Mouse (Mus musculus): ENCODE data around the gene Mkln1. TPM values are rescaled to one million over a fixed set of nuclear protein-coding genes. Genes with fewer than 3 reads are reported as not detected.

The Mkln1 gene
- total RNA-seq (2015) (131 and 135 TPM in 2 replicates), total RNA-seq (2017) (142 and 172 TPM in 2 replicates)

GRCm38 (mm10) chr6:31398431-31399205 lies at the start of gene Mkln1:
Mkln1 (plus strand) TSS chr6:31398735.
- peak; percentile 86 for ATAC-seq (replicated peaks; ENCODE audit: poor library complexity)

GRCm38 (mm10) chr6:31356444-31357191 lies 41.9 kb upstream of the Mkln1 start:
- no peak for ATAC-seq (replicated peaks; ENCODE audit: poor library complexity)

- ATAC-seq (replicated peaks; ENCODE audit: poor library complexity): no peak
These were observed 41.2 kb upstream of the Mkln1 start for GRCm38 (mm10) chr6:31357286-31357685.

- ATAC-seq (replicated peaks; ENCODE audit: poor library complexity): no peak
These were observed 35.9 kb upstream of the Mkln1 start for GRCm38 (mm10) chr6:31362617-31363016.

GRCm38 (mm10) chr6:31364399-31364798 lies 34.1 kb upstream of the Mkln1 start:
- no peak for ATAC-seq (replicated peaks; ENCODE audit: poor library complexity)

GRCm38 (mm10) chr6:31367947-31368346 lies 30.6 kb upstream of the Mkln1 start:
- ATAC-seq (replicated peaks; ENCODE audit: poor library complexity): no peak

- ATAC-seq (replicated peaks; ENCODE audit: poor library complexity): no peak
These were observed 30.0 kb upstream of the Mkln1 start for GRCm38 (mm10) chr6:31368559-31368958.

- peak; percentile 65 for ATAC-seq (replicated peaks; ENCODE audit: poor library complexity)
These were observed 28.7 kb upstream of the Mkln1 start for GRCm38 (mm10) chr6:31369875-31370274.

GRCm38 (mm10) chr6:31370550-31371061 lies 27.9 kb upstream of the Mkln1 start:
- ATAC-seq (replicated peaks; ENCODE audit: poor library complexity): no peak

GRCm38 (mm10) chr6:31371140-31371539 lies 27.4 kb upstream of the Mkln1 start:
- ATAC-seq (replicated peaks; ENCODE audit: poor library complexity): no peak

- no peak for ATAC-seq (replicated peaks; ENCODE audit: poor library complexity)
These were observed 25.9 kb upstream of the Mkln1 start for GRCm38 (mm10) chr6:31372620-31373019.

GRCm38 (mm10) chr6:31373084-31373673 lies 25.4 kb upstream of the Mkln1 start:
- peak; percentile 44 for ATAC-seq (replicated peaks; ENCODE audit: poor library complexity)

- peak; percentile 50; the same call in 1 of the 2 replicates for ATAC-seq (replicated peaks; ENCODE audit: poor library complexity)
These were observed 15.5 kb upstream of the Mkln1 start for GRCm38 (mm10) chr6:31382989-31383388.

GRCm38 (mm10) chr6:31384794-31385193 lies 13.7 kb upstream of the Mkln1 start:
- ATAC-seq (replicated peaks; ENCODE audit: poor library complexity): no peak

GRCm38 (mm10) chr6:31385281-31386145 lies 13.0 kb upstream of the Mkln1 start:
- ATAC-seq (replicated peaks; ENCODE audit: poor library complexity): no peak

GRCm38 (mm10) chr6:31389716-31390115 lies 8.8 kb upstream of the Mkln1 start:
- ATAC-seq (replicated peaks; ENCODE audit: poor library complexity): no peak

- ATAC-seq (replicated peaks; ENCODE audit: poor library complexity): peak; percentile 54; the same call in 1 of the 2 replicates
These were observed 8.1 kb upstream of the Mkln1 start for GRCm38 (mm10) chr6:31390243-31390981.

GRCm38 (mm10) chr6:31392871-31393270 lies 5.7 kb upstream of the Mkln1 start:
- ATAC-seq (replicated peaks; ENCODE audit: poor library complexity): no peak

- peak; percentile 21; the same call in 1 of the 2 replicates for ATAC-seq (replicated peaks; ENCODE audit: poor library complexity)
These were observed 2.4 kb upstream of the Mkln1 start for GRCm38 (mm10) chr6:31396118-31396517.

GRCm38 (mm10) chr6:31397308-31397707 lies 1.2 kb upstream of the Mkln1 start:
- no peak for ATAC-seq (replicated peaks; ENCODE audit: poor library complexity)
